In genomic region chr10:120527951-120528350, GRCm38 (mm10) we compare ENCODE assay signal across 18 mouse cellular contexts. TPM values are rescaled to one million over a fixed set of nuclear protein-coding genes. Genes with fewer than 3 reads are reported as not detected.
"Had no signal": no experiment of that assay in that cellular context is flagged by ENCODE, and none has a peak within 500 bp of the region (broad histone marks: within the 10 kb centered on the region; RNA-seq: fewer than 3 reads in every experiment).

No protein-coding gene starts in this region.

- H3K9me3 ChIP-seq: neural tube, embryonic 13.5 days; neural tube, embryonic 15.5 days; stomach, embryonic 15.5 days had no signal

- H3K27ac ChIP-seq: neural tube, embryonic 13.5 days; neural tube, embryonic 15.5 days; stomach, embryonic 15.5 days; stomach, postnatal 0 days had no signal

- H3K27me3 ChIP-seq: neural tube, embryonic 13.5 days; neural tube, embryonic 15.5 days; stomach, embryonic 15.5 days had no signal

- H3K36me3 ChIP-seq: neural tube, embryonic 13.5 days; neural tube, embryonic 15.5 days; stomach, embryonic 15.5 days had no signal

- DNase-seq: retina, postnatal 1 day; right cerebral cortex, adult 18-20 months; right cerebral cortex, postnatal 14 days; right cerebral cortex, postnatal 25 days; right cerebral cortex, postnatal 4 days; spleen, adult 18-20 months; thymus, adult 18-20 months; thymus, adult 2 months; thymus, postnatal 14 days; thymus, postnatal 25 days; thymus, postnatal 36 days; thymus, postnatal 4 days had no signal

- H3K4me3 ChIP-seq: neural tube, embryonic 13.5 days; neural tube, embryonic 15.5 days; stomach, embryonic 15.5 days had no signal

- H3K4me1 ChIP-seq: neural tube, embryonic 13.5 days; neural tube, embryonic 15.5 days; stomach, embryonic 15.5 days had no signal

- H3K4me2 ChIP-seq: neural tube, embryonic 13.5 days; neural tube, embryonic 15.5 days; stomach, embryonic 15.5 days had no signal

- H3K9ac ChIP-seq: neural tube, embryonic 13.5 days; neural tube, embryonic 15.5 days; stomach, embryonic 15.5 days had no signal

RNA-seq across cellular contexts. Expression of gene Hmga2, which starts 51.7 kb away (rescaled TPM):
- polyA plus RNA-seq: spleen, adult 2 months; urinary bladder, adult 2 months had no signal
